In genomic region chr12:110795035-110795434, GRCm38 (mm10) we compare ENCODE assay signal across 20 mouse cellular contexts. TPM values are rescaled to one million over a fixed set of nuclear protein-coding genes. Genes with fewer than 3 reads are reported as not detected.
DNase-seq lines count a peak whose midpoint lies in the region; ATAC-seq lines count a peak whose summit lies in the region.
"Had no signal": no experiment of that assay in that cellular context is flagged by ENCODE, and none has a peak within 500 bp of the region (broad histone marks: within the 10 kb centered on the region; RNA-seq: fewer than 3 reads in every experiment).

No protein-coding gene starts in this region.

- peak; percentile 43 to 68 for DNase-seq in adrenal gland, adult (ENCODE audit: inconsistent age in 2 of 2, low spot score in 1 of 2)
- DNase-seq in adrenal gland, adult 18-20 months (ENCODE audit: low spot score in 2 of 2) = no peak
- peak; percentile 46 for DNase-seq in kidney, postnatal 10 days
- no peak for DNase-seq in kidney, adult 11 months
- peak; percentile 20 for DNase-seq in ovary, postnatal 36 days (ENCODE audit: low spot score)
- DNase-seq in ovary, postnatal 14 days (ENCODE audit: low spot score) = no peak
- DNase-seq in left cerebral cortex, postnatal 36 days (ENCODE audit: low spot score in 2 of 2) = no peak
- DNase-seq: adrenal gland, adult 8-10 months; cerebellum, adult 8-10 months; forebrain, postnatal 0 days; gastrocnemius, adult 2 months; heart, adult 11 months; lung, adult 2 months; right cerebral cortex, postnatal 14 days; thymus, postnatal 14 days had no signal

- ATAC-seq in frontal cortex, adult (ENCODE audit: low TSS enrichment) = no peak
- ATAC-seq: forebrain, postnatal 0 days; intestine, embryonic 15.5 days; midbrain, embryonic 15.5 days; Patski had no signal

- intact Hi-C loops in left cerebral cortex, postnatal 36 days (cut with DNase I) = no loop called here

RNA-seq across cellular contexts. Expression of gene Mok, which starts 45.7 kb away (rescaled TPM):
- total RNA-seq in adrenal gland, adult 18-20 months (2021) = 1 to 10 TPM in 1 of 2 experiments, under 1 TPM in 1; 0.86 to 1.2 TPM
- 10 to 100 TPM; 10.9 to 12.1 TPM for total RNA-seq in left cerebral cortex, postnatal 36 days (2021)
- total RNA-seq: common myeloid progenitor, adult 5-6 weeks had no signal

RNA-seq across cellular contexts. Expression of gene Zfp839, which starts 55.0 kb away (rescaled TPM):
- total RNA-seq in adrenal gland, adult 18-20 months (2021) = 10 to 100 TPM; 12.6 to 13.4 TPM
- total RNA-seq in left cerebral cortex, postnatal 36 days (2021) = 10 to 100 TPM; 10.7 to 13.1 TPM

RNA-seq across cellular contexts. Expression of gene Wdr20, which starts 57.3 kb away (rescaled TPM):
- 10 to 100 TPM; 42.9 to 49.5 TPM for total RNA-seq in adrenal gland, adult 18-20 months (2021)
- 10 to 100 TPM; 45.9 to 46.6 TPM for total RNA-seq in left cerebral cortex, postnatal 36 days (2021)

Comparison
In these comparisons a context has a peak if more than half of its experiments do, and no peak if none do; other contexts are left out.
1. DNase-seq: peak in adrenal gland, adult (2 of 2), kidney, postnatal 10 days (single experiment) and ovary, postnatal 36 days (single experiment); none in adrenal gland, adult 18-20 months (0 of 2), kidney, adult 11 months (single experiment), ovary, postnatal 14 days (single experiment) and left cerebral cortex, postnatal 36 days (0 of 2).
2. RNA of gene Mok, which starts 45.7 kb away (total RNA-seq): 10.9 to 12.1 TPM in left cerebral cortex, postnatal 36 days; 0.86 to 1.2 TPM in adrenal gland, adult 18-20 months; every median in the first group is over 4 times any median in the second.